Mouse (Mus musculus) inflammation-experienced regulatory T-cells, adult 6 months (primary cell): ENCODE measurements around the gene B130006D01Rik. TPM values are rescaled to one million over a fixed set of nuclear protein-coding genes. Genes with fewer than 3 reads are reported as not detected.
"Not testable (repeated sequence)": the region's sequence is repeated elsewhere in the genome, so short reads cannot be mapped to it uniquely, and the experiment has no call there.

Source experiments
- ATAC-seq: one replicate; pipeline ENCODE4 v1.8.0; 2017
- polyA plus RNA-seq, 3 experiments: library from polyadenylated mRNA; unstranded; fragments of 100-300 nt; shearing (Covaris generic); gene quantifications; one replicate each; pipeline ENCODE4 v1.2.1; 2017

The B130006D01Rik gene
- polyA plus RNA-seq, 3 experiments from 2014 or later: 2.7 to 6.6 (median 6.6) TPM

DNA sequence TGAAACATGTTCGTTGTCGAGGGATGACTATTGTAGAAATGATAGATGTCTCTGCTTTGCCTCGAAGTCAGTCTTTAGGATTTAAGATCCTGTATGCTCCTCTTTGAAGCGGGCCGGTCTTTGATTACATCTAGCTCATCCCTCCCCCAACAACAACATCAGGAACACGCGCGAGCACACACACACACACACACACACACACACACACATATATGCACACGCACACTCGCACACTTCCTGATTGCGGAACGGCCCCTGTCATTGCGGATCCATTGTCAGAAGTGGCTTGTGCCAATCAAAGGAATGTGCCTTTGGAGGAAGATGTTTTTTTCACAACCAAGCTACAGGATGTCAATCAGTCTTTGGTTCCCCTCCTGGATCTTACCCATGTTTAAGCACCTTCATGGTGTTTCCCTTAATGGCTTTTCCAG is 9.6 kb upstream of the B130006D01Rik start:
- ATAC-seq: peak; percentile 19

DNA sequence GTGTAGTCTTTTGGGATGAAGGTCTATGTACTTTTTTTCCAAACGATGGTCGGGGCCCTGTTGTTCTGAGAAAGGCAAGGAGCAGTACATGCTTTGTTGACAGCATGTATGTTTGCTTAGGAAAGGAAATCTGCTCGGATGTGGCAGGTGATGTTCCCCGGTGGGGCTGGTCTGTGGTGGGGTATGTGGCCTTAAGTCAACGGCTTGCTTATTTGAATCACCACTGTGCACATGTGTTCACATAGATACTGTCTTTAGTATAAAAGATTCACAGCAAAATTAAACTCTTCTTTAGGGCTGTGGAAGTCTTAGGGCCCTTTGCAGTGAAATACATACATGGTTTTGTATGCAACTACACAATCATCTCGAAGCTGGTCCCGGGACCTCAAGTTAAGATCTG is 9.0 kb upstream of the B130006D01Rik start:
- ATAC-seq: no peak

DNA sequence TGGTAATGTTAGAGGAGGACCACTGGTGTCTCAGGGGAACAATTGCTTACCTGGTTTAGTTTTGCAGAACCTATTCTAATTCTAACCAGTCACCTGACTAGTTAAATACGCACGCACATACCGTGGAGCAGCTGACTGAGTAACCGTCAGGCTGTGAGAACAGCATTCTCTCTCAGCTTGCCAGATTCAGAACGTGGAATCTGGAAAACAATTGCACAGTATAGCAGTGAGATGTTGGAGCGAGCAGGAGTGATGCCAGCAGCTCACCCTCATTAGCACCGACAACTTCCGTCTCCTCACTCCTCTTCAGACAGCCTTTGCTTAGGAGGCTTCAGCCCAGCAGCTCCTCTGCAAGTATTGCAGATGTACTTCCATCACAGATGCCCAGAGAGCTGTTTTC is 7.3 kb upstream of the B130006D01Rik start:
- ATAC-seq: no peak

DNA sequence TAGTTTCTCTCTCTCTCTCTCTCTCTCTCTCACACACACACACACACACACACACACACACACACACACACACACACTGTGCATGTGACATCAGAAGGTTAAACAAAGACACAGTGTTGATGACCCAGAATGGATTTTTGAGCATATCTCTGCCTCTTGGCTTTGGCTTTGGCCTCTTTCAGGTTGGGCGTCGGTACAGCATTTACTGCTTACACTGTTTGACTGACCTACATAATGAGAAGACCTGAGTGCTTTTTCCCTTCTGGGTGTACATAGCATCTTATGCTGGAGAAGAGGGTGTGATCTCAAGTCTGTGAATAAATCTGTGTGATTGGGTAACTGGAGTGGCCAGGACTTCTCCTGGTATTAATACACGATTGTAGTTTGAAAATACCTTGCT is 4.0 kb upstream of the B130006D01Rik start:
- ATAC-seq: no peak

DNA sequence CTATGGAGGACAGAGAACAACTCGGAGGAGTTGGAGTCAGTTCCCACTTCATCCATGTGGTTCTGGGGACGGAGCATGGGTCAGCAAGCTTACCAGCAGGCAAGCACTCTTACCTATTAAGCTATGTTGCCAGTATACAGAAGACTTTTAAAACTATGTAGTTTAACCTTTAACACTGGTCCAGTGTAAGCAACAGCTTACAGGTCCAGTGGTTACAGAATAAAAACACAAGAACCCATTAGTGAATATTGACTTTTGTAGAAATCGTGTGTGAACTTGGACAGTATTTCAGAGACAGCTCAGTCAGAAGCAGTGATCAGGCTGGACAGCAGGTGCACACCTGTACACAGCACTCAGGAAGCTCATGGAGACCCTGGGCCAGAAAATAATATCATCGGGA is 1.1 kb downstream of the B130006D01Rik start:
- no peak for ATAC-seq

DNA sequence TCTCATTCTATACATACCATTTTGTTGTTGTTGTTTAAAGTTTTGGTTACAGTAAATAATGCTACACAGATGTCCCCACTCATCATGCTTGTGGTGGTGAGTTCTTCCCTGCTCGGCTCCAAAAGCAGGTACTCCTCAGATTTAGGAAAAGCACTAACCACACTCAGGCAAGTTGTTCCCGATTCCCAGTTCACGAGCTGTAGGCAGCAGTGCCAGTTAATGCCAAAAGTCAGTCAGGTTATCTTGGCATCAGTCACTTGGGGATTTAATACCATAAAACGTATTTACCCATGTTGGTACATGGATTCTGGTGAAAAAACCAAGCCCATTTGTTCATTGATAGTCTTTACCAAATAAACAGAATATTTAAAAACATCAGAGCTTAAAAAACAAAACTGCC is 2.8 kb downstream of the B130006D01Rik start:
- no peak for ATAC-seq

DNA sequence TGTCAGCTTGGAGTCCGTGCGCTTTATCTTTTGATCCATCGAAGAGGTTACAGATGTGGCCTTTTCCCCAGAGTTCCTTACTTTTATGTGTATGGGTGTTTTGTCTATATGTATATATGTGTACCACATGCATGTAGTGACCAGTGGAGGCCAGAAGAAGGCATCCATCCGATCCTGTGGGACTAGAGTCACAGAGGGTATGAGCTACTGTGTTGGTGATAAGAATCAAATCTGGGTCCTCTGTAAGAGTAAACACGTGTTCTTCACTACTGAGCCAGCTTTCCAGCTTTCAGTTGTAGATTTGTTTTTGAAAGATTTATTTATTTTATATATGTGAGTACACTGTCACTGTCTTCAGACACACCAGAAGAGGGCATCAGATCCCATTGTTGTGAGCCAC is 4.6 kb downstream of the B130006D01Rik start:
- ATAC-seq: no peak

DNA sequence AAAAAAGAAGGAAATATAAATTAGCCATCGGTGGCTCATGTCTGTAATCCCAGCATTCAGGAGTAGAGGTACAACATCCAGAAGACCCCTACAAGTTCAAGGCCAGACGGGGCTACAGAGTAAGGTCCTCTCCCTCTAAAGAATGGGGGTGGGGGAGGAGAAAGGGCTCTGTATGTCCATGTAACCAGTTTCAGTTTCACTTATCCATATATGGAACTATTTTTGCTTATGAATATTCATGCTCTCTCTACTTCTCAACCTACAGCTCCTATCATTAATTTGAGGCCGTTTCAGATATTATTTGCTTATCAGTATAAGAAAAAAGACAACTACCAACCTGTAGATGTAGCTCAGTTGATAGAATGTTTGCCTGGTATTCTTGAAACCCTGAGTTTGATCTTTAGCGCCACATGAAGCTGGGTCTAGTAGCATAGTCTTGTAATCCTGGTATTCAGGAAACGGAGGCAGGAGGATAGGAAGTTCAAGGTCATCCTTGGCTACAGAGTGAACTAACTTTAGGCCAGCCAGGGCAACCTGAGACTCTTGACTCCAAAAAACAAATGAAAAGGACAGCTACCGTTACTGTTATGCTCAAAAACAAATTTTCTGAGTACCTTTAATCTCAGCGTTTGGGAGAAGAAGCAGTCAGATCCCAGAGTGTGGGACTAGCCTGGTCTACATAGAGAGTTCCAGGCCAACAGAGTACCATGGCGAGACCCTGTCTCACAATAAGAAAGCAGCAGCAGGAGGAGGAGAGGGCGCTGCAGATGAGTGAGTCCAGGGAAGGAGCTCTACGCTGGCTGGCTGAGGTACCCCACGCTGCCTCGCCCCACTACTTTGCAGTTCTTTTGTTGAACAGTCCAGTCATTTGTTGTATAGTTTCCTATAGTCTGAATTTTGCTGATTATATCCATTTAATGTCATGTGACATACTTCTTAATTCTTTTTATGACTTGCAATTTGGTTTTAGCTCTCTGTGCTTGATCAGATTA is 5.8 kb downstream of the B130006D01Rik start:
- peak; percentile 80 for ATAC-seq

DNA sequence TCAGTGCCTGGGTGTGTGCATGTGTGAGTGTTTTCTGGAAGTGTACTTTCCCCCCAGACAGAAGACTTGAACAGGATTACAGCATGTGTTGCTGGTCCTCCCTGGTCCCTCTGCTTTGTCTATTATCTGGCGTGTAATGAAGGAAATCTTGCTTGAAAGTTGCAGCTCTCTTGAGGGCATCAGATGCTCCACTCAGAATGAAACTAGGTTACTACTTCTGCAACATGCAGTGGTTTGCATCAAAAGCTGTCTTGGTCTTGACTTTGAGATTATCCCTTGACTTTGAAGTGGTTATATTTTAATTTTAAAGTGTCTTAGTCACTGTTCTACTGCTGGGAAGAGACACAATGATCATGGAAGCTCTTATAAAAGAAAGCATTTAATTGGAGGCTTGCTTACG is 11.1 kb downstream of the B130006D01Rik start:
- peak; percentile 41 for ATAC-seq

DNA sequence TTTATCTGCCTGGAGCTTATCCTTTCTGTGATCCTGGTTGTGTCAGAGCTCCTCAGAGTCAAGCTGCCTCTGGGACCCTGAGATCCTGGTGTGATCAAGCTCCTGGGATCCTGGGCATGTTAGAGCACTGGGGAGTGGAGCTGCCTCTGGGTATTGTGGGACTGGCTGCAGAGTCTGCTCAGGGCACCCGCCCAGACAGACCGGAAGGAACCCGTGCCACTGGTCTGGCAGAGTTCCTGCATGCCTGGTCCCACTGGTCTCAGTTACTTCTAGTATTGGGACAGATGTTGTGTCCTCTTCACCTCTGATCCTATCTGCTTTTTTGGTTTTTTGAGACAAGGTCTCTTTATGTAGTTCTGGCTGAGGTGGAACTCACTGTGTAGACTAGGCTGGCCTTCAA is 14.4 kb downstream of the B130006D01Rik start:
- no peak for ATAC-seq

DNA sequence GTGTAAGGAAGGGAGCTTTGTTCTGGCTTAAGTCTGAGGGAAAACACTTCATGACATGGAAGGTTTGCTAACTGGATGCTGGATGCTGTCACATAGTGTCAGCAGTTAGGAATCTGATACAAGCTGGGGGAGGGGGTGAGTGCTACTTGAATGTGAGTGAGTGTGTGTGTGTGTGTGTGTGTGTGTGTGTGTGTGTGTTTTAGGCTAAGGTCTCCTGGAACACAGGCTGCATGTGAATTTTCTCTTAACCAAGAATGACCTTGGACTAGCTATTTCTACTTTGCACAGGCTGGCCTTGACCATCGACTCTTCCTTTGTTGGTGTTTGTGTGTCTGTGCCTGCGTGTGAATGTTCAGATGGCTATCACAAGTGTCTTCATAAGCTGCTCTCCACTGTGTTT is 21.1 kb downstream of the B130006D01Rik start:
- ATAC-seq: no peak

DNA sequence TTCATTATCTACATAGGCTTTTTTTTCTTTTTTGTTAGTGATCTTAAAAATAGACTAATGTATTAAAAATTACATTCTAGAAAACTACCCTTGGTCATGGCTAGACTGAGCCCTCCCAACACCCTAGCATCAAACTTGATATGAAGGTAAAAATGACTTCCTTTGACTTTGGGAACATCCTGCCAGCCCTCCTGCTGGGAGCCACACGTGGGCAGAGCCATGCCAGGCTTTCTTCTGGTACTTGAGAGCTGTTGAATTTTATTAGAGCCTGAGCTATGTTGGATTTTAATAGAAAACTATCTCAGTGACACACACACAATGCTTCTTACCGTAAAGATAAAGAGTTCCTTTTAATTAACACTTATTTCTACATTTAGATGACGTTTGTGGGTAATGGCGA is 23.4 kb downstream of the B130006D01Rik start:
- no peak for ATAC-seq

DNA sequence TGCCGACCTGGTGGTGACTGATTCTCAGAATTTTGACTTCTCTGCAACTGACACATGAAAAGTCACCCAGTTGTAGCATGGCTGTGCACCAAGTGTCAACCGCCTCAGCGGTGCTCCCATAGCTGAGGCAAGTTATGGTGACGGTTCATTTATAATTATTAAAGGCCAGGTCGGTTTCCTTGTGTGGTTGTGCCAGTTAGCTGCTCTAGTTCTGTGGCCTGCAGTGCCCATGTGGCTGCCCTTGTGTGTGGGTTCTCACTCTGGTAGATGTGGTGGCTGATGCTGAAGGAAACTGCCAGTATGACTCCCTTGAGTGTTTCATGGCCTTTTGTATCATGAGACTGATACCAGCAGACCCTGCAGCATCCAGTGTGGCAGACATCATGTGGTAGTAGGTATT is 24.9 kb downstream of the B130006D01Rik start:
- ATAC-seq: no peak

DNA sequence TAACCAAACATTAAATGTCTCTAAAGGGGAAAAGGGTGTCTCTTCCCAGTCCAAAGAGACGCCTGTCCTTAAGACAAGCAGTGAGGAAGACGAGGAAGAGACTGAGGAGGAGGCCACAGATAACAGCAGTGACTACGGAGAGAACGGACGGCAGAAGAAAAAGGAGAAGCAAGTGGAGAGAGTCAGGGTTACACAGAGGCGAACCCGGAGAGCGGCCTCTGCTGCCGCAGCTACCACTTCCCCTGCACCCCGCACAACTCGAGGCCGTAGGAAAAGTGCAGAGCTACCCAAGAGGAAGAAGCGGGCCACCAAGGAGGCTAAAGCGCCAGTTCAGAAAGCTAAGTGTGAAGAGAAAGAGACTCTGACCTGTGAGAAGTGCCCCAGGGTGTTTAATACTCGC is 26.2 kb downstream of the B130006D01Rik start:
- ATAC-seq: no peak

DNA sequence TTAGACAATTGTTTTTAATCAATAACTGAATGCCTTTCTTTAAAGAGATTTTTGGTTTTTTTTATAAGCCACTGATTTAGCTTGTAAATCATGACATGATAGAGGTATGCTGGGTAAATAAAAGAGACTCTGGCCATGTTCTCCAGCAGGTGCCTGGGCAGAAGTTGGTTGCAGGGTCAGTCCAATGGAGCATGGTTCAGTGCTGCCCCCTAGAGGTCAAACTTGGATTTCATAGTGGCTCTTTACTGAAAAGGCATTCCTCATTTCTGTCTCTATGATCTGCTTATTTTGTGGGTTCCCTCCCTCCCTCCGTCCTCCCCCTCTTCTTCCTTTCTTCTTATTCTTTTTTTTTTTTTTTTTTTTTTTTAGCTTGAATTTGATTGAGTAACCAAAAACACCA is 27.6 kb downstream of the B130006D01Rik start:
- no peak for ATAC-seq

DNA sequence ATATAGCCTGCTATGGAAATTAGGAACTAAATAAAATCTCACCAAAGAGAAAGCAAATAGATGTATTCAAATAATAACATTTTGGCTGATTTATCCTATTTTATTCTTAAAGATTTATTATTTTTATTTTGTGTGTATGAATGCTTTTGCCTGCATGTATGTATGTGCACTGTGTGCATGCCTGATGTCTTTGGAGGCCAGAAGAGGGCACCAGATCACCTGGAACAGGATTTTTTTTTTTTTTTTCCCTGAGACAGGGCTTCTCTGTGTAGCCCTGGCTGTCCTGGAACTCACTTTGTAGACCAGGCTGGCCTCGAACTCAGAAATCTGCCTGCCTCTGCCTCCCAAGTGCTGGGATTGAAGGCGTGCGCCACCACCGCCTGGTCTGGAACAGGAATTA is 31.8 kb downstream of the B130006D01Rik start:
- not testable (repeated sequence) for ATAC-seq

DNA sequence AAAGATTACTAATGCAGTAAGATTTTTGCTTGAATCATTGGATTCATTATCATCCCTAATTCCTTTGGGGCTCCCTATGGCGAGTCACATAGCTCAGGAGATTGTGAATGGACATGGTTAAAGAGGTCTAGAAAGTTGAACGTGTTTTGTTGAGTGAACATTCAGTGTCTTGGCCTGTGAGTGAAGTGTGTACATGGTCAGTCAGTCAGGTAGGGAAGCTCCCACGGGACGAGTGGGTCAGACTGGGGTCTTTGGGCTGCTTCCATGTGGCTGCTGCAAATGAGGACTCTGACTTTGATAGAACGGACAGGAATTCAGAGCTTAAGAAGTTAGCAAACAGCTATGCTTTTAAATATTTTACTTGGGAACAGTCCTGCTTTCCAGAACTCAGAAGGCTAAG is 37.1 kb downstream of the B130006D01Rik start:
- ATAC-seq: no peak

DNA sequence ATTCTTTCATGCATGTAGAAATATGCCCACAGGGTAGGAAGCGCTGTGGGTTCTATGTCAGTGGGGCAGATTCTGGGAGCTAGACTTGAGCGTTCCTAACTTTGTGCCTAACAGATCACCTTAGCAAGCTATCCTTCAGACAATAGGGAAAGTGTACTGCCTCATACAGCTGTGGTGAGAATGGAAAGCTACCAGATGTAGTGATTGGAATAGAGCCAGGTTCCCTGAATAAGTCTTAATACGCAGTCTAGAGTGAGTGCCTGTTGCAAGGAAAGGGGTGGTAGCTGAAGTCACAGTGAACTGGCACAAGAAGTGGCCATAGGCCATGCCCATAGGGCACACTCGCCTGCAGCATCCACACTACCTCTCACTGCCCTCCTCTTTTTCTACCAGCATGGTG is 39.6 kb downstream of the B130006D01Rik start:
- no peak for ATAC-seq

DNA sequence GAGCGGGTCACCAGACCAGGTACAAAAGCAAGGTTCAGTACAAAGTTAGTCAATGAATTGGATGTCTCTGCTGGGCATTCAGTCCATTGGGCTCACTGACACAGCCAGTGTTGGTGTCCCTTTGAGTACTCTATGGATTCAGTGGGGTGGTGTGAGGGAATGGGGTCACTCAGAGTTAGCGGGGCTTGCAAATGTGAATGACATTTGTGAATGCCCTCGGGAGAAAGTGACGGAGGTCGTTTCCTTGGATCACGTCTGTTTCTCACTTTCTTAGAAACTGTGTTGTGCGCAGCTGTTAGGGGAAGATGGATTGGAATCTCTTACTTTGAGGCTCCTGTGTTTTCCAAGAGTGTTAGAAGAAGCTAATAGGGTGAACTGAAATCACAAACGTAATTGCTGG is 41.4 kb downstream of the B130006D01Rik start:
- ATAC-seq: no peak

DNA sequence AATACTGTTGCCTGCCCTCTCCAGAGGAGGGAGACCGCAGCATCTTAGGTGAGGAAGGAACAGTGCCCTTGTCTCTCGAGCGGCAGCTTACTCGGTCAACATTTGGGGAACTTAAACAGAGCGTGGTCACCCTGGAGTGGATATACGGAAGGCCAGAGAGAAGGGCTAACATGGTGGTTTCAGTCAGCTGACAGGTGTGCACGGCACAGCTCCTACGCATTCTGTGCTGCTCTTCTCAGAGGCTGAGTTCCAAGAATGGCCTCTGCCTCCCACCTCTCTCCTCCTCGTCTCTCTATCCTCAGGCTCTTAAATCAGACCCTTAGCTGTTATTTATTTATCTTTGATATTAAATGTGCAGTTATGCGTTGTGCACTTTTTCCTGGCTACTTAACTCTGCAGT is 41.9 kb downstream of the B130006D01Rik start:
- no peak for ATAC-seq

DNA sequence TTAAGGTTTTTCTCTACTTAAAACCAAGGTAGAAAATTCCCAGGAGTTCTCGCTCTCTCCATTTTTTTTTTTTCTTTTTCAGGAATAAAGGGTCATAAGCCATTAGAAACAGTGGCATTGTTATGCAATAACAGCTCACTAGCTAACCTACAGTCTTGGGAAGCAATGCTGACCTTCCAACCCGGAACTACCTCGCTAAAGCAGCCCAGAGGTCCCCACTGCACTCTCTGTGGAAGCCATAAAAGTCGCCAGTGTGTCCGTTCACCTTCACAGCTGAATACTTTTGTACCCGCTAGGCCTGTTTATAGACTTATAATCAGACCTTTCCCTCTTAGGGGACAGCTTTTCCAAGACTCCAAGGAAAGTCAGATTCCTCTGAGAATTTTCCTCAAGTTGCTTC is 44.9 kb downstream of the B130006D01Rik start:
- no peak for ATAC-seq

DNA sequence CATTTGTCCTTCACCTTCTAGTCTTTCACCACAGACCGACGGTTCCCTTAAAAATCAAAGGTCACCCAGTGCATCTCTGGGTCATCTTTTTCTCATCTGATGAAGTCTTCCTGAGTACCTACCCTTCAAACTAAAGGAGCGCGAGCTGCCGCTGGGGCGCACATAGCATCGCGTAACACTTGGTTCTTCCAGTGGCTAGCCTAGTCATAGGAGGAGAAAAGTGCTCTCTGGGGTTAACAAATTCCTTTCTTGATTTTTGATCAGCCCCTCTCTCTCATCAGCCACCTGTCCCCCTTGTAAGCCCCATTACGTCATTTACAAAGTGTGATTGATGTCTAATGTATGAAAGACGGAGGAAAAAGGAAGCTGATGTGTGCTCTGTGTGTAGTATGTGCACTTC is 45.8 kb downstream of the B130006D01Rik start:
- ATAC-seq: no peak

DNA sequence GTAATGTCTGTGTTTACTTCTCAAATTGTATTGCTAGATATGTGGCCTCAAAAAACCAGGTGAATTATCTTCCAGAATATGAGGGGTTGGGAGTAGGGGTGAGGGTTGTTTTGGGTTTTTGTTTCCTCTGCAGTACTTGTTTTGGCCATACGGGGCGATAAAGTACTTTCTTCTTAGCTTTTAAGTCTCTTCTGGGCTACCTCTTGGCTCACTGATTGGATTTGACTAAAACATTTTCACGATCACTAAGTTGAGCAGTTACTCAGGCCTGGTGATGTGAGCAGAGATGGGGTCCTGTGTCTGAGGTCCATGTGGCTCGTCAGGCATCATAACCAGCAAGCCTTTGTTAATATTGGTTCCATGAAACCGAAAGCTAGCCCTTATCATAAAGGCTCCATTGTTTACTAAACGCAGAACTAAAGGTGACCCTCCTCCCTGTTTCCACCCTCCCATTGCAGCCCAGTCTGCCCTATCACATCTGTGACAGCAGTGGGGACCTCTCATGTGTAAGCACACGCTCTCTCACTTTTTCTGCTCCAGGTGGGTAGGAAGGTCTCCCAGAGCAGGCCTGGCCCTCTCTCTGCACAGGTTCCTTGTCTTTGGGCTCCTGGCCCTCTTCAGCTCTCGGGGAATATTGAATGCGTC is 47.5 kb downstream of the B130006D01Rik start:
- no peak for ATAC-seq

DNA sequence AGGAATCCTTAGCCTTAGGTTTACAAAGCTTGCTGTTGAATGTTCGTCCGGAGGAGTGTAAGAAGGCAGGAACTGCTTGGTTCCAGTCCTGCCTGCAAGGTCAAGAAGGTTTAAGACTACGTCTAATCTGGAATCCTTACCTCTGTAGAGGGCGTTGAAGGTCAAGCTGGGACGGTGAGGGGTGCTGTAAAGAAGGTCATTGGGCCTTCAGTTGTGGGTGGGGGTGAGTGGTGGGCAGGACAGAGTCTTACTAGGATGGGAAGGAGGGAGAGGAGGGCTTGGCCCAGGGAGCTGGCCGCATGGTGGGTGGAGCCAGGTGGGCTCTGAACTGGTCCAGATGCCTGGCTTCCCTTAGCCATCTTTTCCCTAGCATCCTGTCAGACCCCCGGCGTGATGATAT is 48.3 kb downstream of the B130006D01Rik start:
- no peak for ATAC-seq
